Mouse (Mus musculus): Measurements from ENCODE around the gene Cyp2d40. TPM values are rescaled to one million over a fixed set of nuclear protein-coding genes. Genes with fewer than 3 reads are reported as not detected.

The Cyp2d40 gene
- polyA plus RNA-seq (2012; rRNA removed; ENCODE audit: low replicate concordance) = not detected in 2 replicates

DNA sequence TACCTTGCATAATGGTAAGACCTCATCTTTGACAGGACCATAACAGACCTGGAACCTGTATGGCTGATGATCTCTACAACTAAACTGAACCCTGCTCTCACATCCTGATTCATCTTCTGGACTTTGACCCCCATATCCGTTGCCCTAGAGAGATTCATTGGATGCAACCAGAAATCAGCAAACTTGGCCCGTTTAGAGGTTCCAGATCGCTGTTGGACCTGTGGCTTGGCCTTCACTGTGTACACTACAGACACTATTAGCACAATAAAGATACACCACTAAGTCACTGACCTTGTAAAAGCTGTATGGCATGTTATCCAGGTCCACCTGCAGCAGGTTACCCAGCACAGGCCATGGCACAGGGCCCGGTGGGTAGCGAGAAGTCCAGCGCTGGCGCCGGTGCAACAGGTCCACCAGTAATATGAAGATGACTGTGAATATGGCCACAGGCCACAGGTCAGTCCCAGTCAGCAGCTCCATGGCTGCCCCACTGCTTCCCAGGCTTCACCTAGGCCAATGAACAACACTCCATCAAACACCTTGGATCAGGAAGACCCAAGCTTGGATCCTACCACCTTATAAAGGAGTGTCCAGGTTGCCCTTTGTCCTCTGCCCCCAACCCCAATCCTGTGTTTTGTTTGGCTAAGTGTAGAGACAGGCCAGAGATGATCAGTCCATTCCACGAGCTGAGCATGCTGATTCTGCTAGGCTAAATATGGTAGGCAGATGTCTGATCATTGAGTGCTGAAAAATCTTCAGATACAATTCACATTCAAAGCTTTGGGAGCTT, at the start of gene Cyp2d40:
TSS of gene Cyp2d40 (minus strand) at position 553 of the 790 bp plus-strand sequence.

GRCm38 (mm10) chr15:82794277-82794676, 30.3 kb upstream of the Cyp2d40 start, which contains the start of gene Cyp2d26:
Cyp2d26 (minus strand) TSS chr15:82794294.

Other genes starting within 250 kb of the Cyp2d40 start
- gene Cyp2d12, start 209.1 kb downstream of the Cyp2d40 start, polyA plus RNA-seq (2012; rRNA removed; ENCODE audit: low replicate concordance) = not detected in 2 replicates
- gene Cyp2d34, start 143.2 kb downstream of the Cyp2d40 start, polyA plus RNA-seq (2012; rRNA removed; ENCODE audit: low replicate concordance) = 0.16 TPM in 1 of 2 replicates, not detected in the other
- gene Cyp2d26, start 30.1 kb upstream of the Cyp2d40 start, polyA plus RNA-seq (2012; rRNA removed; ENCODE audit: low replicate concordance) = 321 and 669 TPM in 2 replicates
- 10.6 and 15.4 TPM in 2 replicates for gene Tcf20, start 223.7 kb upstream of the Cyp2d40 start, polyA plus RNA-seq (2012; rRNA removed; ENCODE audit: low replicate concordance)

All from duodenum, adult 2 months (tissue).